Mouse (Mus musculus) brain, embryonic 18.5 days (tissue): Measurements from ENCODE around the gene Scrt2.
"Not testable (repeated sequence)": the region's sequence is repeated elsewhere in the genome, so short reads cannot be mapped to it uniquely, and the experiment has no call there.

ENCODE experiments used
- DNase-seq: peaks from one replicate; pipeline ENCODE4 v3.0.0-alpha.2; 2012; ENCODE audit warnings: low read depth, low spot score

Gene Scrt2

GRCm38 (mm10) chr2:152080685-152081541 lies at the start of gene Scrt2:
TSS of gene Scrt2 (plus strand) at chr2:152081529.
- DNase-seq: peak; percentile 55

DNA sequence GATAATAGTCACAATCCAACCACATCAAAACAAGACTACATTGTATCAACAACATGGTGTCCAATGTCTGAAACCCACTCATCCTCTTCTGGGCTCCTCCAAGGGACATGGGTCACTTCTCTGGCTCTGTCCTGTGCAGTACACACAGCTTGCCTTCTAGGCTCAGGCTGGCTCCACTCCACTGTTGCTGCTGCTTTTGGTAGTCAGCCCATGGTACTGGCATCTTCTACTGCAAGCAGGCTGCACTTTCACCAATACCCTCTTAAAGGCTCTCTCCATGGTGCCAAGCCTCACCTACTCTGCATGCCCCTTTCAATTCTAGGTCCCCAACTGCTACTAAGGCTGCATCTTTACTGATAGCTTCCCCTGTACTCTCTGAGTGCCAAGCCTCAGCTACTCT lies 41.2 kb upstream of the Scrt2 start:
- DNase-seq: no peak

DNA sequence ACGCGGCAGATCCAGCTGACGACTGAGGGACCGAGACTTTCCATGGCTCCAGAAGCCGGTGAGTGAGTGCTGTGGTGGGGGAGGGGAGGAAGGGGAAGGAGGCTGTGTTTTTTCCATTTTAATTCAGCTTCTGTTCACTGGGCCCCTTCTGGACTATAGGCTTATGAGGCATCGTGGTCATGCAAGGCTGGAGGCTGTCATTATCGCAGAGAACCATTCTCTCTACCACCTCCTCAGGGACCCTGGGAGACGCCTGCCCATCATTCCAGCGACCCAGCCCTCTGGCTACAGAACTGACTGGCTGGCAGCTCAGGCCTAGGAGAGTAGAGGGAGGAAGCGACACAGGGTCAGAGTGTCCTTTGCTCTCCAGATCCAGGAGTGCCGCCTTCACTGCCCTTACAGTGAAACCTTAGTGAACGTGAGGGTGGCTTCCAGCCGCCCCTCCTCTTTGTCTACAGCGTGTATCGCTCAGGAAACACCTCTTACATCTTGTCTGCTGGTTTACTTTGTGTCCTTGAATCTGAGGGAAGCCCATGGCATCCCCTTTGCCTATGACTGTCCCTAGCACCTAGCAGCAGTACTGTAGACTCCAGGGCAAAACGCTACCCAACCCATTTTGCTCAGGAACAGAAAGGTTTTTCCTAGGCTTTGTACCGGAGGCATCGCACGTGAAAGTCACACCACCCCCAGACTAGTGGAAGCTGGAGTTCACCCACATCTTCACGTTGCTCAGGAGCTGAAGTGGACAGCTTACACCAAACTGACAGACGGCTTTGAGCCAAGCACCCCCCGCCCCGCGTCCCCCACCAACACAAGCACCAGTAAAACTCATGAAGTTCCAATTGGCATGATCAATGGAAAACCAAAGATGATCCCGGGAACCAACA lies 34.0 kb upstream of the Scrt2 start:
- DNase-seq: no peak

DNA sequence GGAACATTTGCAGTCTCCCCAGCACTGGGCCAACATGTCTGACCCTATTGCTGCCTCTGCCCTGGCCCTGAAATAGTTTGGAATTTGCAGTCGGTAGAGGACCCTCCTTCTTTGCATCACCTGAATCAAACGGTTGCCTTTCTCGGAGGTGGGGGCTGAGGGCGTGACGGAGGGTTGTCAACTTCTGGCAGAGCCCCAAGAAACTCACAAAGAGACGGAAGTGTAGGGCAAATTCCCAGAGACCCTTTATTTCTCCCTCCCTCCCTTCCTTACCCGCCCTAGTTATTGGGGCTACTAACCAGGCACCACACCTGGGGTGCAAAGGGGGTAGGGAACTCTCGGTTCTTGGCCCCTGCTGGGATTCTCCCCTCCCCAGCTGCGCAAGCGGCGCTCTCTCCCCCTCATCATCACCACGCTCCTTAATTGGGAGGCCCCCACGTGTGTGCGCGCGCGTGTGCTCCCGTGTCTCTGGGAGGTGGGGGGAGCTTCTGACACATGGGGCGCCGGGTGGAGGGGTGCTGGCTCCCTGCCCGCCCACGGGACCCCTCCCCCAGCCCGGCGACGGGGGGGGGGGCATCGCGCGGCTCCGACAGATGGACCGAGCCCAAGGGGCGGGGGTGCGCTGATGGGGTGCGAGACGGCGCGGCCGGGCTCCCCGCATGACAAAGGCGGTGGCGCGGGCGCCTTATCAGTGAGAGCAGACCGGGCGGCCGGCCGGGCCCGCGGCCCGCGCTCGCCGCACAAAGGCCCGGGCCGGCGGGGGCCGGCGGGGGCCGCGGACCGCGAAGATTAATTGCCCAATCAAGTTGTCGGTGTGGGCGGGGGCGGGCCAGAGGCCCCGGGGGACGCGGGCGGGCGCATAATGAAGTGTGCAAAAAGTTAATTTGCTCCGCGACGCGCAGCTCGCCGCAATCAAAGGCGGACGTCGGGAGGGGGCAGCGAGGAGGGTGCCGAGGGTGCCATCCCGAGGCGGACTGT lies 33.0 kb upstream of the Scrt2 start:
- no peak for DNase-seq

- DNase-seq: no peak
These were observed 32.3 kb upstream of the Scrt2 start for GRCm38 (mm10) chr2:152048981-152049441.

DNA sequence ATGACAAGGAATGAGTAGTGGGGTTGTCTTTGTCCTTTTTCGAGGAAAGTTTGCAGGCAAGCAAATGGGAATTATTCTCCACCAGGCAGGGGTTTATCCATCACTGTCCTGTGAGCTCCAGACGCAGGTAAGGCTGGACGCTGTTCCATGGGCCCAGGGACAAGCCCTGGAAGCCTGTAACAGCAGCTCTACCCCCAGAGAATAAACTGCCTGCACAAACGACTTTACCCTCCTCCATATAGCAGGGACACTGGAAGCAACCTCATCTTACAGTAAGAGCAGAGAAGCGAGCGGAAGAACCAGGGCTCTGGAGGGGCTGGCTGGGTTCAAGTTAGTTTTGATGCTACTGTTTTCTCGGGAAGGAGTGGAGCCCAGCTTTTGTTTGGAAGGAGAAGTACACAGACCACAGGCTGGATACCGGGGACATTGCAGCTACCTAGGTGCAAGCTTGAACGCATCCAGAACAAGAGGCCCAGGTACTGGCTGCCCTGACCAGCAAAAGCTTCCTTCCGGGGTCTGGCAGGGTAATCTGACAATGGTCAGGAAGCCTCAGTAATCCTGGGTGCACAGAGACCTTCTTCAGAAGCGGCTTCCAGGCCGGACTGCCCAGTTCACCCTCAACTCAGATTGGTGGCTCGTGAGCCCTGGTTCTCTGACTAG lies 31.6 kb upstream of the Scrt2 start:
- DNase-seq: no peak

DNA sequence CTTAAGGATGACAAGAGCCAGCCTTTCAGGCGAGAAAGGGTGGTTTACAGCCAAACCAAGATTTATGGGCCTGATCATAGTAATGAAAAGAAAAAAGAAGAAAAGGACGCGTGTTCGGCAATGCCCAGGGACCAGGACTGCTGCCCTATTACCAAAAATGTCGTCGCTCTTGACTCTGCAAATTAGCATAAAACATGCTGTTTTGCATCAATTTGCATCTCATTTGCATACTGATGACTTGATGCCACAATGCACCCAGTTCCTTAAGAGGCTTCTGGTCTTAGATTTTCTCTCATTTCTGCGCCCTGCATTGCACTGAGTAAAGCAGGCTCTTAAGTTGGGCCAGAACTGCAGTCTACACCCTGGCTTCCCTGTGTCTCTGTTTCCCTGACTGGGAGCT lies 31.0 kb upstream of the Scrt2 start:
- no peak for DNase-seq

DNA sequence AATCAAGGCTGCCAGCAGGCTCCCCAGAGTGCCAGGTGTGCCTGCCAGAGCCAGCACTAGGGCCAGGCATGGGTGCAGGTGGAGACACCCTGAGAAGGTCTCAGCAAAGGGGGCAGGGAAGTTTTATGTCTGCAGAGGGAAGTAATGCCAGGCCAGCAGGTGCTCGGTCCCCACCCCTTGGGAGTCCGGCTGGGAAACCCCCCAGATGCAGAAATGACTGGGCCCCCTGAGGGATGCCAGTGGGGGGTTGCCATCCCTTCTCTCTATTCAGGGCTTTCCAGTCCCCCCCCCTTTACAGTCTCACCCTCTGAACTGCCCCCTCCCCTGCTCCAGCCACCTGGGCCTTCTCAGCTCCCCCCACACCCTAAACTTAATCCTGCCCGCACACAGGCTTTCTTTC lies 29.3 kb upstream of the Scrt2 start:
- no peak for DNase-seq

DNA sequence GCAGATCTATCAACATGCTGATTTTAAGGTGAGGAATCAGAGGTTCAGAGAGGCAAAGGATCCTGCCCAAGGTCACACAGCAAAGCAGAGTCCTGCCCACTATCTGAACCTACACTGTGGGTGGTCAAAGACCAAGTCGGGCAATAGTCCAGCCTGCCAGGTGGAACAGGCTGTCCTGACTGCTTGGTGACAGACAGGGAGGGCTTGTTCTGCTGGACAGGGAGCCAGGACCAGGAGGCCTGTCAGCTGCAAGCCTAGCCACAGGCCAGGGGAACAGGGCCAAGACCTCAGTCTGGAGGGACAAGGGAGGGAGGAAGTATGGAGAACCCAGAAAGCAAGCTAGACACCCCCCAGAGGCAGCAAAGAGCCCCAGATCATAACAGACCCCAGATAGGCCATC lies 25.9 kb upstream of the Scrt2 start:
- no peak for DNase-seq

DNA sequence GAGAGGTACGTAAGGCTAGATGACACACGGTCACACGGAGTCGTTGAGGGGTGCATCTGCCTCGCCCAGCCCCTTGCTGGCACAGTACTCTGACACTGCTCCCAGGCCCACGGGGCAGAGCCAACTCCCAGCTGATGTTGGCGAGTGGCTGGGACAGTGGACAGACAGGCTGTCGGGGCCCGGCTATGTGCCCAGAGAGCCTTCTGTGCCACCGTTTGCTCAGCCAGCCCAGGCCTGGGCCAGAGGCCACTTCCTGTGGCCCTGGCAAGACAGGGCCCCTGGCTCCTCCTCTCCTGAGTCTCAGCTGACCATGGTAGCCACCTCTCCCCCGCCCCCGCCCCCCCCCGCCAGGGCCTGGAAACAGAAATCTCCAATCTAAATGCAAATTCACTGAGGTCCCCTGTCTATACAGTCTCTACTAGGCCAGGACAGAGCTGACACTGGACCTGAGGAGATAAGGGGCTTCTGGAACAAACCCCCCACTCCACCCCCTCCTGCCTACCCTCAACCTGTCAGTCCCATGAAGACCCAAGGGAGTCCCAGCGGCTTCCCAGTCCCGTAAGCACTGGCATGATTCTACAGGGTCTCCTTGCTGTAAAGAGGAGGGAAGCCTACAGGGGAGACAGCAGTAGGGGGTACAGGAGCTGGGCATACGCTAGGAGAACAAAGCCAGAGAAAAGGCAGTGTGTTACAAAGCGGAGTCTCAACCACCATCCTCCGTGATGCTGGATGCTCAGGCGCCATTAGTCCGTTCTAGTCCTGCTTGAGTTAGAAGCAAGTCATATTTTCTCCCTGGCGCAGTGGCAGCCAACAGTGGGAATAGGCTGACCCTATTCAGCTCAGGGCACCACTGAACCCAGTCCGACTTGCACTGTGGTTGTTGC lies 24.7 kb upstream of the Scrt2 start:
- no peak for DNase-seq

DNA sequence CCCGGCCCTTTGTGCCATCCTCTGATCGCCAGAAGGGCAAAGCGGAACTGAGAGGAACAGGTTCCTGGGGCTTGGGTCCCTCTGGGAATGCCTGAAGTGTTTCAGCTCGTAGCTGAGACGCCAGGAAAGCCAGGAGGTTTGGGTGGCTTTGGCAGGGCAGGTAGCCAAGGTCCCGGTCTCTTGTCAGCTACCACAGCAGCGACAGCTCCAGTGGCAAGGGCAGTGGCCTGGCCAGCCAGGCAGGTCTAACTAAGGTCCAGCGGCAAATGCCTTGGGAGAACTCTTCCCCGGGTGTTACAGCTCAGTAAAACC lies 24.1 kb upstream of the Scrt2 start:
- no peak for DNase-seq

DNA sequence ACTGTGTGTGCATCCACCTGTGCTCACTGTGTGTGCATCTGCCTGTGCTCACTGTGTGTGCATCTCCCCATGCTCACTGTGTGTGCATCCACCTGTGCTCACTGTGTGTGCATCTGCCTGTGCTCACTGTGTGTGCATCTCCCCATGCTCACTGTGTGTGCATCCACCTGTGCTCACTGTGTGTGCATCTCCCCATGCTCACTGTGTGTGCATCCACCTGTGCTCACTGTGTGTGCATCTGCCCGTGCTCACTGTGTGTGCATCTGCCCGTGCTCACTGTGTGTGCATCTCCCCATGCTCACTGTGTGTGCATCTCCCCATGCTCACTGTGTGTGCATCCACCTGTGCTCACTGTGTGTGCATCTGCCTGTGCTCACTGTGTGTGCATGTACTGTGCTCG lies 18.5 kb upstream of the Scrt2 start:
- DNase-seq: not testable (repeated sequence)

- DNase-seq: no peak
These were observed 12.5 kb upstream of the Scrt2 start for GRCm38 (mm10) chr2:152068660-152069433.

GRCm38 (mm10) chr2:152069434-152069786 lies 11.9 kb upstream of the Scrt2 start:
- no peak for DNase-seq

DNA sequence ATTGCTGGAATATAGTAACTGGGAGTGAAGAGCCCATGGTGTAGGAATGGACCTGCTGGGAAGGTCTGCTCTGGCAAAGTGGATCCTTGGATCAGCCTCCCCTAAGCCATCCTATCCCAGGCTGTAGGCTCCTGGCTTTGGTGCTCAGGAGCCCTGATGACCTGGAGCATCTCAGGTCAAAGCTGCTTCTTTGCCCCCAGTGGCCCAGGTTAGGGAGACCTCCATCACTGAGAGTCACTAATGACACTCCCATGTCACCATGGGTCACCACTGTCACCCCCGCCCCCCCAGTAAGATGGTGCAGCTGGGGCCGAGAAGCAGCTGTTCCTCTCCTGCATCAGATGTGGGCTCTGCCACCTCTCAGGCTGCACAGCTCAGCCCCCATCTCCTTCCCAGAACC lies 11.4 kb upstream of the Scrt2 start:
- no peak for DNase-seq

- no peak for DNase-seq
These were observed 6.8 kb upstream of the Scrt2 start for GRCm38 (mm10) chr2:152074521-152074920.

DNA sequence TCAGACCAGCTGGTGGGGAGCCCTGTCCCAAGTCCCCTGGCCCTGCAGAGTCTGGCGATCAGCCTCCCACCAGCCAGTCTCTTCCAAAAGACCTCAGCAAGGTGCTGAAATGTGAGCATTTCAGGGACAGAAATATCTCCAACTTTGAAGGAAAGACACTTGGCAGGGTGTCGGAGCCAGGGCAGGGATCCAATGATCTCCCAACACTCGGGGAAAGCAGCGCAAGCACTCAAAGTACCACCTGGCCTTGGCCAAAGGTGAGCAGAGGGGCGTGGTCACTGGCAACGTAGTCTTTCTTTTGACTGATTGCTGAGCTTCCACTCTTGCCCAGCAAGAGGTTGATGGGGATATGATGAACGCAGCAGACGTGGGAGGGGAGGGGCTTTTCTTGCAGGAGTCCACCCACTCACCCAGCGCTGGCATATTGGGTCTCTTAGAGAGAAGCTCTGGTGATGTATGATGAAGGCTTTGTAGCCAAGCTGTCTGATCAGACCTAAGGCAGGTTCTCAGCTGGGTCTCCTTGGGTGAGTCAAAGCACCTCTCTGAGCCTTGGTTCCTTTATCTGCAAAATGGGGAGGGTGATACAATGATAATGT lies 5.9 kb upstream of the Scrt2 start:
- DNase-seq: no peak

DNA sequence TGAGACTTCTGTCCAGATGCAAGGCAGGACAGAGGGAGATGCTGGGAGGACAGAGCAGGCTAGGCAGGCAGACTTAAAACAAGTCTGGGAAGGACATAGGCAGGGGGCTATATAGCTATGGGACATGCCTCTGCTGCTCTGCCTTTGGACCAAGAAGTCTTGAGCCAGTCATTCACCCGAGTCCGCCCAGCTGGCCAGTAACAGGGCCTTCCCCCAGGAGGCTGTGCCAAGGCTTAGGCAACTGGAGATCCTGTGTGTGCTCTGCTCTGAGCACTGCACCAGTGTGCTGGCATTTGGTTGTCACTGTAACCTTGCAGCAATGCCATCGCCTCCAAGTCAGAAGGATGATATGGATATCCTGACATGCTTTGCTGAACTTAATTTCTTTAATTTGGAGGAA lies 4.0 kb upstream of the Scrt2 start:
- no peak for DNase-seq
